Mouse (Mus musculus): ENCODE data around the gene Olfr884.

Gene Olfr884

DNA sequence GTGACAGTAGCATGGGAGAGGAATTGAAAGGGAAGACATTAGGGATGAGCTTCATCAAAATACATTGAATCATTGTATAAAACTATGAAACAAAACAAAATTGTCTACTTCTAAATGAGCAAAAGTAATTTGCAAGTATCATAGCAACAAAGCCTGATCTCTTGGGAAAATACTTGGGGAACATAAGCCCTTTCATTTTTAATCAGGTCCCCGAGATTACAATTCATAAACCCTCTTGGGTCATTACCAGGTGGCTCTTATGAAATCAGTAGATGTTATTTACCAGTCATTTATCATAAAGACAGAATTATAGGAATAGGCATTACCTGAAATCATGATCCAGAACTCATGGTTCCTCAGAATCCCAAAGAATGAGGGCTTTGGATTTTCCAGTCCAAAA is at the start of gene Olfr884:
TSS of gene Olfr884 (plus strand) at position 301 of the 400 bp plus-strand sequence.
- DNase-seq (ENCODE audit: low read depth, low spot score) = no peak

DNA sequence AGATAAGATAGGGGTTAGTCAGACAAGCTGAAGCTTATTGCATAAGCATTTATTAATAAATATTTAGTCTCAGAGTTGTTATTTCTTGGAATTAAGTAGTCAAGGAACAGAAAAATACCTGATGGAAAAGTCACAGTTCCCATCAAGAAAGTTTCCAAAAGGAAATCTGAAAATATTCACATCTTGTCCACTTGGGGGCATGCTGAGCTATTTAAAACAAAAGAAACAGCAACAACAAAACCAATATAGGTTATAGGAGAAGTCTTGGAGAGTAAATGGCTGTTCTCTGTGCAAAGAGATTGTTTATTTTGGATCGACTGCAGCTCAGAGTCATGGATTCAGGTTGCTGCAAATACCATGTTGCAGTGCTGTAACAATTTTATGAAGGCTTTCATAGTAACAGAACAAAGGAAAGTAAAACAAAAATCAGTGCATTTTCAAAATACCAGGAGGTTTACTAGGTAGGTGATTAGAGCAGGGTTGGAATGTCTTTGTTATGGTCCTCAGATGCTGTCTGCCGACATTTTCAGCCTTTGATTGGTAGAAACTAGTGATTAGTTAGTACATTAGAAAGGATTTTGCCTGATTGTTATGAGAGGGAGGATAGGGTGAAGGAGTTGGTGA is 47.7 kb upstream of the Olfr884 start:
- DNase-seq (ENCODE audit: low read depth, low spot score) = peak; percentile 46

DNA sequence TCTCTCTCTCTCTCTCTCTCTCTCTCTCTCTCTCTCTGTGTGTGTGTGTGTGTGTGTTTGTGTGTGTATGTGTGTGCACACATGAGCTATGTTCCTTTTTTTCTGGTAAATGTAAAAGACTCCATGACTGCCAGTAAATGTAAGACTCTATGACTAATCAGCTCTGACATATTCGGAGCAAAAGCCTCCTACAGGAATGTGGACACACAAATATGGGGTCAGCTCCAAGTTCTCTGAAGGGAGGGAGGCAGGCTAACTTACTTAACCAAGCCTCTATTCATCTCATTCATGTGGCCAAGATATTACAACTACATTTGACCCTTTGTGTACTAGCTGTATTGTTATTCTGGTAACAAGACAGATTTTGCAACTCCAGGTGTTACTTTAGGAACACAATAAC is 46.3 kb upstream of the Olfr884 start:
- DNase-seq (ENCODE audit: low read depth, low spot score) = no peak

DNA sequence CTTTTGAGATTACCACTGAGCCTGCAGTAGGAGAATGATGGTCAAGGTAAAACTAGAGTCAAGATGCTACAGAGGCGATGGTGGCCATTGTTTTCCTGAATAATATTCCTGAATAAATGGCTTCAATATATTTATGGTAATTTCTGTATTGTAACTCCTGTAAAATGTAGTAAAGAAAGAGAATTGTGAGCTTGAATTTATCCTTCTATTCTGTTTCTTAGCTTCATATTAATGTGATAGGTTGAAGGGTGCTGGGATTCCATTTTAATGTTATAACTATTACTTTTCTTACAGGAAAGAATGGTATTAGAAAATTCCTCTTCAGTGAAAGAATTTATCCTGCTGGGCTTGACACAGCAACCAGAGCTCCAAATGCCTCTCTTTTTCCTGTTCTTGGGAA is 20.8 kb upstream of the Olfr884 start, which contains the start of gene Olfr883:
TSS of gene Olfr883 (plus strand) at position 301 of the 400 bp plus-strand sequence.
- DNase-seq (ENCODE audit: low read depth, low spot score) = no peak

GRCm38 (mm10) chr9:38061022-38061421 is 14.7 kb downstream of the Olfr884 start, which contains the start of gene Olfr885:
Gene Olfr885 (plus strand): TSS chr9:38061322.
- DNase-seq (ENCODE audit: low read depth, low spot score) = no peak

DNA sequence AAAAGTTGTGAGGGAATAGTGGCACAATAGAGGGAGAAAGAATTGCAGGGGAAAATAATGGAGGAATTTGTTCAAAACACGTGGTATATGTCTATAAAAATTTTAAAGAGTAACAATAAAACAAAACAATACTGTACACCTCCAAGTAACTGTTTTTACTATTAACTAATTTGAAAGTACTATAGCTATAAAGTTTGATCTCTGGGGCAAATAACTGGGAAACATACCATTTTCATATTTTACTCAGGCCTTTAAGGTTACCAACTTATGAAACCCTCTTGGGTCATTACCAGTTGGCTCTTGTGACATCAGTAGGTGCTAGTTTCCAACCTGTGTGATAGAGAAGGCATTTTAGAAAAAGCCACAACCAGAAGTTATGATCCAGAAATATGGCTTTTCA is 37.4 kb downstream of the Olfr884 start, which contains the start of gene Olfr887:
TSS of gene Olfr887 (plus strand) at position 301 of the 400 bp plus-strand sequence.
- DNase-seq (ENCODE audit: low read depth, low spot score) = no peak
